Mouse (Mus musculus) thymus, adult 2 months (tissue): Measurements from ENCODE around the gene Xpr1. TPM values are rescaled to one million over a fixed set of nuclear protein-coding genes. Genes with fewer than 3 reads are reported as not detected.

Source experiments
- DNase-seq: peaks from one replicate; pipeline ENCODE4 v3.0.0; 2021
- H3K27ac ChIP-seq: fragments of 200-500 bp; 2 replicates; pipeline ENCODE4 v1.5.1; 2012; ENCODE audit warnings: low read length, control low read depth; ENCODE audit not compliant: control insufficient read depth, insufficient read depth
- H3K27me3 ChIP-seq: fragments of 200-500 bp; 2 replicates; pipeline ENCODE4 v1.6.1; 2012; ENCODE audit warnings: mild to moderate bottlenecking, low read length, moderate library complexity, mixed read lengths; ENCODE audit not compliant: control insufficient read depth, insufficient read depth
- H3K36me3 ChIP-seq: fragments of 200-500 bp; 2 replicates; pipeline ENCODE4 v1.6.1; 2012; ENCODE audit warnings: mild to moderate bottlenecking, low read length, moderate library complexity; ENCODE audit not compliant: control insufficient read depth, insufficient read depth
- H3K4me1 ChIP-seq: fragments of 200-500 bp; replicated peaks from 2 replicates; pipeline ENCODE4 v1.6.1; 2012; ENCODE audit warnings: low read length; ENCODE audit not compliant: control insufficient read depth, insufficient read depth
- H3K4me3 ChIP-seq: fragments of 200-500 bp; 2 replicates; pipeline ENCODE4 v1.5.1; 2012; ENCODE audit warnings: mild to moderate bottlenecking, low read length, control low read depth, moderate library complexity; ENCODE audit not compliant: control insufficient read depth, insufficient read depth
- CTCF ChIP-seq: fragments of 200-500 bp; IDR thresholded peaks from 2 replicates; pipeline ENCODE4 v1.5.1; 2012; ENCODE audit warnings: mild to moderate bottlenecking, control low read depth, low read length, moderate library complexity, borderline replicate concordance; ENCODE audit not compliant: control insufficient read depth, poor library complexity, insufficient read depth; ENCODE audit errors: extremely low read depth
- POLR2A ChIP-seq: fragments of 200-500 bp; IDR thresholded peaks from 2 replicates; pipeline ENCODE4 v1.6.1; 2012; ENCODE audit warnings: mild to moderate bottlenecking, low read length, control low read depth, moderate library complexity; ENCODE audit not compliant: control insufficient read depth, poor library complexity, insufficient read depth; ENCODE audit errors: extremely low read depth
- WGBS: fragments of 180-500 bp; shearing (Covaris S2); methylation state at CpG from one replicate; pipeline ENCODE4 v1.1.7; 2018; 5-methylcytosine and 5-hydroxymethylcytosine counted together
- polyA plus RNA-seq: library from polyadenylated mRNA; depleted of rRNA; stranded (reverse); fragments of >200 nt; gene quantifications from 2 replicates; pipeline ENCODE4 v1.2.3, GENCODE M21; 2012

The Xpr1 gene
- polyA plus RNA-seq, 1 experiment, result 14.7 TPM

GRCm38 (mm10) chr1:155370075-155370658 lies 47.0 kb downstream of the Xpr1 start:
- Histone ChIP-seq H3K27ac (no peak overlapping the region), H3K4me3 (no peak overlapping the region), H3K36me3 (no peaks in the 10 kb centered on the region), H3K27me3 (no peaks in the 10 kb centered on the region), H3K4me1 (no peaks in the 10 kb centered on the region)
- TF ChIP-seq CTCF (no peak), POLR2A (no peak)
- no peak for DNase-seq
- WGBS, result 95% methylated on average over 2 of the region's 2 CpGs

- WGBS, result 96% methylated on average over 4 of the region's 4 CpGs
- H3K27me3 ChIP-seq, result no peaks in the 10 kb centered on the region
- H3K27ac ChIP-seq, result no peak overlapping the region
- TF ChIP-seq CTCF, result no peak
- no peak for TF ChIP-seq POLR2A
- no peak for DNase-seq
- no peaks in the 10 kb centered on the region for H3K4me1 ChIP-seq
- H3K36me3 ChIP-seq, result no peaks in the 10 kb centered on the region
- H3K4me3 ChIP-seq, result no peak overlapping the region
These were observed 50.8 kb downstream of the Xpr1 start for GRCm38 (mm10) chr1:155366366-155366765.

GRCm38 (mm10) chr1:155361502-155362126 lies 55.6 kb downstream of the Xpr1 start:
- H3K4me1 ChIP-seq, result no peaks in the 10 kb centered on the region
- H3K27ac ChIP-seq, result no peak overlapping the region
- no peaks in the 10 kb centered on the region for H3K36me3 ChIP-seq
- 49% methylated on average over 4 of the region's 4 CpGs for WGBS
- DNase-seq, result no peak
- no peak for TF ChIP-seq CTCF
- TF ChIP-seq POLR2A, result no peak
- no peak overlapping the region for H3K4me3 ChIP-seq
- no peaks in the 10 kb centered on the region for H3K27me3 ChIP-seq

- Histone ChIP-seq H3K4me3 (no peak overlapping the region), H3K4me1 (no peaks in the 10 kb centered on the region; the same call in 1 of the 2 replicates), H3K36me3 (no peaks in the 10 kb centered on the region), H3K27me3 (no peaks in the 10 kb centered on the region), H3K27ac (no peak overlapping the region)
- no peak for TF ChIP-seq CTCF
- no peak for TF ChIP-seq POLR2A
- DNase-seq, result no peak
- WGBS, result 93% methylated on average over 4 of the region's 4 CpGs
These were observed 64.1 kb downstream of the Xpr1 start for GRCm38 (mm10) chr1:155353096-155353495.

- 84% methylated on average over 4 of the region's 4 CpGs for WGBS
- Histone ChIP-seq H3K27me3 (no peaks in the 10 kb centered on the region), H3K4me3 (no peak overlapping the region), H3K4me1 (no peaks in the 10 kb centered on the region; the same call in 1 of the 2 replicates), H3K27ac (no peak overlapping the region), H3K36me3 (no peaks in the 10 kb centered on the region)
- TF ChIP-seq POLR2A, result no peak
- no peak for TF ChIP-seq CTCF
- DNase-seq, result no peak
These were observed 65.7 kb downstream of the Xpr1 start for GRCm38 (mm10) chr1:155351527-155351926.

- no peaks in the 10 kb centered on the region for H3K27me3 ChIP-seq
- no peak for DNase-seq
- TF ChIP-seq CTCF (no peak), POLR2A (no peak)
- H3K4me3 ChIP-seq, result no peak overlapping the region
- no peaks in the 10 kb centered on the region for H3K36me3 ChIP-seq
- WGBS, result 96% methylated on average over 3 of the region's 3 CpGs
- H3K4me1 ChIP-seq, result no peaks in the 10 kb centered on the region
- H3K27ac ChIP-seq, result no peak overlapping the region
These were observed 68.7 kb downstream of the Xpr1 start for GRCm38 (mm10) chr1:155348491-155348890.
